Mouse (Mus musculus) liver, embryonic 11.5 days (tissue): ENCODE results near the gene Fitm1. TPM values are rescaled to one million over a fixed set of nuclear protein-coding genes. Genes with fewer than 3 reads are reported as not detected.

Experiments used
- ATAC-seq: fragments of 200-750 bp; cut with Nextera tagmentation; replicated peaks from 2 replicates; pipeline ENCODE4 v1.8.0; 2017; ENCODE audit warnings: moderate number of reproducible peaks, mild to moderate bottlenecking, moderate TSS enrichment, moderate library complexity; ENCODE audit not compliant: low FRiP score
- DNase-seq: peaks from one replicate; pipeline ENCODE4 v3.0.0-alpha.2; 2017; ENCODE audit warnings: low spot score
- H3K27ac ChIP-seq: fragments of 300-500 bp; sonication (generic); 2 replicates; pipeline ENCODE4 v1.5.1; 2014; ENCODE audit warnings: mild to moderate bottlenecking, low read depth, low read length, control low read depth
- H3K27me3 ChIP-seq: fragments of 300-500 bp; sonication (generic); replicated peaks from 2 replicates; pipeline ENCODE4 v1.6.1; 2014; ENCODE audit warnings: low read length, mixed read lengths; ENCODE audit not compliant: control insufficient read depth, insufficient read depth
- H3K36me3 ChIP-seq: fragments of 300-500 bp; sonication (generic); 2 replicates; pipeline ENCODE4 v1.6.1; 2014; ENCODE audit warnings: mild to moderate bottlenecking, low read length, moderate library complexity, mixed read lengths; ENCODE audit not compliant: control insufficient read depth, insufficient read depth
- H3K4me1 ChIP-seq: fragments of 300-500 bp; sonication (generic); replicated peaks from 2 replicates; pipeline ENCODE4 v1.6.1; 2014; ENCODE audit warnings: low read length, mixed read lengths; ENCODE audit not compliant: control insufficient read depth, insufficient read depth
- H3K4me2 ChIP-seq: fragments of 300-500 bp; sonication (generic); 2 replicates; pipeline ENCODE4 v1.6.1; 2014; ENCODE audit warnings: mild to moderate bottlenecking, control low read depth, moderate library complexity
- H3K4me3 ChIP-seq: fragments of 300-500 bp; sonication (generic); 2 replicates; pipeline ENCODE4 v1.5.1; 2014; ENCODE audit warnings: low read depth, low read length, control low read depth
- H3K9ac ChIP-seq: fragments of 300-500 bp; sonication (generic); 2 replicates; pipeline ENCODE4 v1.6.1; 2014; ENCODE audit warnings: low read depth, low read length, control low read depth
- H3K9me3 ChIP-seq: fragments of 300-500 bp; sonication (generic); 2 replicates; pipeline ENCODE4 v1.6.1; 2016; ENCODE audit warnings: low read length, inconsistent platforms, mixed read lengths; ENCODE audit not compliant: control insufficient read depth
- WGBS: fragments of 180-500 bp; shearing (Covaris S2); extraction: QIAGEN DNeasy Blood & Tissue Kit; methylation state at CpG from one replicate; pipeline ENCODE4 v1.1.7; 2014; 5-methylcytosine and 5-hydroxymethylcytosine counted together
- polyA plus RNA-seq: library from polyadenylated mRNA; unstranded; fragments of >200 nt; fragmentation: Nextera tagmentation; extraction: Ambion mirVana; gene quantifications from 2 replicates; pipeline ENCODE4 v1.2.1, GENCODE M21; 2014

The Fitm1 gene
- polyA plus RNA-seq, 1 experiment from 2014 or later = 2.6 TPM

- no peak overlapping the region for H3K4me2 ChIP-seq
- H3K27me3 ChIP-seq = no peaks in the 10 kb centered on the region
- no peak overlapping the region for H3K27ac ChIP-seq
- H3K9ac ChIP-seq = no peak overlapping the region
- DNase-seq (no peak), ATAC-seq (no peak)
- H3K9me3 ChIP-seq = no peaks in the 10 kb centered on the region
- no peak overlapping the region for H3K4me3 ChIP-seq
- H3K36me3 ChIP-seq = peaks cover 6% of the 10 kb centered on the region; the same call in 1 of the 2 replicates
- 76% methylated on average over 16 of the region's 16 CpGs for WGBS
- H3K4me1 ChIP-seq = peaks cover 12% of the 10 kb centered on the region; the same call in 1 of the 2 replicates
Observed at GRCm38 (mm10) chr14:55576376-55576775, 959 bp downstream of the Fitm1 start.

- H3K9ac ChIP-seq = peak within 1 kb of the TSS; percentile 88
- H3K9me3 ChIP-seq = no peaks in the 10 kb centered on the region
- peak within 1 kb of the TSS; percentile 81 for H3K27ac ChIP-seq
- H3K4me1 ChIP-seq = peaks cover 16% of the 10 kb centered on the region; the same call in 1 of the 2 replicates
- H3K4me2 ChIP-seq = peak within 1 kb of the TSS; percentile 77
- DNase-seq (peak; percentile 80), ATAC-seq (peak; percentile 83)
- peaks cover 13% of the 10 kb centered on the region; the same call in 1 of the 2 replicates for H3K36me3 ChIP-seq
- H3K4me3 ChIP-seq = peak within 1 kb of the TSS; percentile 72
- WGBS = 2% methylated on average over 32 of the region's 32 CpGs
- no peaks in the 10 kb centered on the region for H3K27me3 ChIP-seq
Observed at GRCm38 (mm10) chr14:55577871-55578667, 2.7 kb downstream of the Fitm1 start, which contains the start of gene Psme1. Gene Psme1, plus strand, starts transcription at chr14:55578123.

GRCm38 (mm10) chr14:55578668-55579269 lies 3.4 kb downstream of the Fitm1 start:
- peak overlapping the region; percentile 77 for H3K4me2 ChIP-seq
- H3K27me3 ChIP-seq = no peaks in the 10 kb centered on the region
- H3K27ac ChIP-seq = peak overlapping the region; percentile 81
- no peaks in the 10 kb centered on the region for H3K9me3 ChIP-seq
- H3K4me3 ChIP-seq = peak overlapping the region; percentile 72
- WGBS = 17% methylated on average over 6 of the region's 6 CpGs
- H3K4me1 ChIP-seq = peaks cover 20% of the 10 kb centered on the region
- H3K9ac ChIP-seq = peak overlapping the region; percentile 88
- DNase-seq = peak; percentile 56
- peak; percentile 58 for ATAC-seq
- peaks cover 13% of the 10 kb centered on the region; the same call in 1 of the 2 replicates for H3K36me3 ChIP-seq

- 86% methylated on average over 23 of the region's 23 CpGs for WGBS
- no peaks in the 10 kb centered on the region for H3K9me3 ChIP-seq
- ATAC-seq (no peak), DNase-seq (no peak)
- peaks cover 28% of the 10 kb centered on the region for H3K4me1 ChIP-seq
- no peak overlapping the region for H3K4me3 ChIP-seq
- H3K36me3 ChIP-seq = peaks cover 13% of the 10 kb centered on the region; the same call in 1 of the 2 replicates
- peak overlapping the region; percentile 77 for H3K4me2 ChIP-seq
- peak overlapping the region; percentile 35 for H3K27ac ChIP-seq
- no peak overlapping the region for H3K9ac ChIP-seq
- no peaks in the 10 kb centered on the region for H3K27me3 ChIP-seq
Observed at GRCm38 (mm10) chr14:55579511-55580496, 4.4 kb downstream of the Fitm1 start.

GRCm38 (mm10) chr14:55580731-55581130 lies 5.3 kb downstream of the Fitm1 start:
- Histone ChIP-seq H3K4me1 (peaks cover 29% of the 10 kb centered on the region), H3K9ac (no peak overlapping the region), H3K4me3 (no peak overlapping the region), H3K4me2 (no peak overlapping the region), H3K9me3 (no peaks in the 10 kb centered on the region), H3K36me3 (peaks cover 13% of the 10 kb centered on the region; the same call in 1 of the 2 replicates), H3K27ac (no peak overlapping the region), H3K27me3 (no peaks in the 10 kb centered on the region)
- DNase-seq (no peak), ATAC-seq (no peak)
- whole genome bisulfite sequencing = 86% methylated on average over 16 of the region's 16 CpGs

GRCm38 (mm10) chr14:55581981-55582681 lies 6.7 kb downstream of the Fitm1 start:
- H3K4me1 ChIP-seq = peaks cover 40% of the 10 kb centered on the region
- DNase-seq = no peak
- H3K9me3 ChIP-seq = no peaks in the 10 kb centered on the region
- ATAC-seq = no peak
- no peak overlapping the region; the same call in 1 of the 2 replicates for H3K27ac ChIP-seq
- 80% methylated on average over 9 of the region's 9 CpGs for WGBS
- no peaks in the 10 kb centered on the region for H3K27me3 ChIP-seq
- no peak overlapping the region for H3K4me2 ChIP-seq
- no peak overlapping the region for H3K4me3 ChIP-seq
- no peak overlapping the region for H3K9ac ChIP-seq
- H3K36me3 ChIP-seq = peaks cover 13% of the 10 kb centered on the region; the same call in 1 of the 2 replicates

- Histone ChIP-seq H3K27me3 (no peaks in the 10 kb centered on the region), H3K27ac (peak overlapping the region; percentile 98), H3K9ac (peak overlapping the region; percentile 71), H3K36me3 (peaks cover 15% of the 10 kb centered on the region; the same call in 1 of the 2 replicates), H3K4me1 (peaks cover 37% of the 10 kb centered on the region), H3K4me2 (peak overlapping the region; percentile 94), H3K4me3 (peak overlapping the region; percentile 68), H3K9me3 (no peaks in the 10 kb centered on the region)
- 30% methylated on average over 5 of the region's 5 CpGs for WGBS
- DNase-seq (no peak), ATAC-seq (no peak)
Observed at GRCm38 (mm10) chr14:55584303-55584701, 8.9 kb downstream of the Fitm1 start.
